Mouse (Mus musculus) skeletal muscle tissue, adult 2 months (tissue): ENCODE data around the gene Gm13040.
"Not testable (repeated sequence)": the region's sequence is repeated elsewhere in the genome, so short reads cannot be mapped to it uniquely, and the experiment has no call there.

Experiments used
- DNase-seq: peaks from one replicate; pipeline ENCODE4 v3.0.0-alpha.2; 2012; ENCODE audit warnings: low read depth, low spot score

The Gm13040 gene

GRCm38 (mm10) chr4:143535654-143536053, at the start of gene Gm13040:
Gene Gm13040 (plus strand): TSS chr4:143535954.
- not testable (repeated sequence) for DNase-seq

- DNase-seq: no peak
These were observed 24.7 kb upstream of the Gm13040 start, which contains the start of gene Gm13043 for GRCm38 (mm10) chr4:143511043-143511442. Gene Gm13043 (plus strand): TSS chr4:143511343.

DNA sequence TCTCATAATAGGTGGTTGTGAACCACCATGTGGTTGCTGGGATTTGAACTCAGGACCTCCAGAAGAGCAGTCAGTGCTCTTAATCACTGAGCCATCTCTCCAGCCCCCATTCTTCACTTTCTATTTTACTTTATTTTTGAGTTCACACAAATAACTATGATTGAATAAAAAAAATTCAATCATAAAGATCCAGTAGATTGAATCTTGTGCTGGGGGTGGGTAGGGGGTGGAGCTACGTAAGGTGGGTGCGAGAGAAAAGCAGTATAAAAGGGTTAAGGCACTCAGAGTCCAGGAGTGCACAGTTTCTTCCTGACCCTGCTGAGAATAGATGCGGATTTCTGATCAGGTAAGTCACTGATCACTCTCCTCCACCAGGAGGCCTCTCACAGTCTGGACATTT, 15.6 kb downstream of the Gm13040 start, which contains the start of the genes BC080695 and Gm13057:
Gene BC080695, plus strand, starts transcription at position 301 of the 400 bp plus-strand sequence.
Gene Gm13057, plus strand, starts transcription at position 310 of the 400 bp plus-strand sequence.
- not testable (repeated sequence) for DNase-seq
